Mouse (Mus musculus): Measurements from ENCODE around the gene Akt2.

Akt2 gene

DNA sequence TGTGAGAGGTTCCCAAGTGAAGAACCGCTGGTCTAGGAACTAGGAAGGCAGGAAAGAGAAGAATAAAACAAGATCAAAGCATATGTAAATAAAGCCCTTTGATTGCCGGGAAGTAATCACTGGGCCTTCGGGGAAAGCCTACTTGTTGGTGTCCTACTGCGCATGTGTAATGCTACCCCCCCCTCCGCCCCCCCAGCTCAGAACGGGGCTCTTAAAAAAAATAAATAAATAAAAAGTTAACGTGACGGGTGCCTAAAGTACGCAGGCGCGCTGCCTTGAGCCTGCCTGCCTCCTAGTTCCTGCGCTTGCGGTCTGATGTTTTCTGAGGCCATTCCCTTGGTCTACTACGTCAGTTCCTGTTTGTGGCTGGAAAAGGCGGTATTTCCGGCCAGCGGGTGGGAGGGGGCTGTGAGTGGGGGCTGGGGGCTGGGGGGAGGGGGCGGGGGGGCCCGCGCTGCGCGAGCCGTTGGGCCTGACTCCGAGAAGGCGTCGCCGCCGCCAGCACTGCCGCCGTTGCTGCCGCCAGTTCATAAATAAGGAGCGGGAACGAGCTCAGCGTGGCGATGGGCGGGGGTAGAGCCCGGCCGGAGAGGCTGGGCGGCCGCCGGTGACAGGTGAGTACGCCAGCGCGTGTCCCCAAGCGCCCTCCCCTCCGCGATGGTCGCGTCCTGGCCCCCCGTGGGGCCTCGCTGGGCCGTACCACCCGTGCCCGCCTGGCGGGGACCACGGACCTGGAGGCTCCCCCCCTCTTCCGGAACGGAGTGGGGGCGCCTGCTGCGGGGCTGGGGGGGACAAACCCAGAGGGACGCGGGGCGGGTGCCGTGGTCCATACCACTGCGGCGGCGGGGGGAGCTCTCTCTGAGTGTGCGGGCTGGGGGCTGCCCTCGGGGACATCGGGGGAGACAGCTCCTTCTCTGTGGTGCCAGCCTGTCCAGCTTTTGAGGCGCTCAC, at the start of gene Akt2:
Akt2 (plus strand) TSS at position 287 of the 951 bp plus-strand sequence.
- peak; percentile 96 for DNase-seq

- no peak for DNase-seq
Measured at GRCm38 (mm10) chr7:27541922-27542321, 49.4 kb upstream of the Akt2 start.

DNA sequence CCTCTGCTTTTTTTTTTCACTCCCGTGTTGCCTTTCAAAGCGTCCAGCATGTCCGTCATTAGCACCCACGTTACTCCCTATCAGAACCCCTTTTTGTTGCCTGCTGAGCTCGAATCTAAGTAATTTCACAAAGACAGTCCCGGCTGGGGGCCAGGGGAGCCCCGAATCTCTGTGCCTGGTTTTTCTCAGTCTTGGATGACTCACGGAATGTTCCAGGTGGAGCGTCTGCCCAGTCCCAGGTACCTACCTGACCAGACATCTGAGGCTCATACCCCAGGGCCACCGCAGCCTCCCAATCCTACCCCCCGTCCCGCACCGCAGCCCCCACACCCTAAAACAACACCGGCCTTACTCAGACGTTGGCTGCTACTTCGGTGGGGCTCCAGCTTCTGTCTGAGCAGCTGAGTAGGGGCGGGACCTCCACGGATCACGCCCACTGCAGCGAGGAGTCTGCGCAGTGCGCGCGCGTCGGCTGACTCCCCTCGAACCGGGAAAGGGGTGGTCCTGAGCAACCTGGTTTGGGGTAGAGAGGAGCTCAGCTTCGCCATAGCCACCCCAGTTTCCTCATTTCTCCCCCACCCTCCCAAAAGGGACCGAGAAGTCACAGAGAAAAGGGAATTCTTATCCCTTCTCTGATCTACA, 48.8 kb upstream of the Akt2 start:
- DNase-seq, result peak; percentile 77

- no peak for DNase-seq
Measured at GRCm38 (mm10) chr7:27543065-27543464, 48.3 kb upstream of the Akt2 start.

DNA sequence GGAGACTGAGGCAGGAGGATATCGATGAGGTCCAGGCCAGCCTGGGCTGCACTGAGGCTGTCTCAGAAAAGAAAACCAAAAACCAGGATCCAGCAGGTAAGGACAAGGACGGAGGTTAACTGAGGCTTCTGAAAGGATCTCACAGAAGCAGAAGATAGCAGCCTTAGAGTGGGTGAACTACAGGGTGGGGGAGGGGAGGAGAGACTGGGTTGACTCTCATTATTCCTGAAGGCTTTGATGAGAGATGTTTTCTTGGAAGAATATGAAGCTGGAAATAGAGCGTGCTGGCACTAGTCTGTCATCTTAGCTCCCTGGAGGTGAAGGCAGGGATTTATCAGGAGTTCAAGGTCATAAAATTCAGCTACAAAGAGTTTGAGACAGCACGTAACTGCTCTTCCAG, 47.5 kb upstream of the Akt2 start:
- no peak for DNase-seq

GRCm38 (mm10) chr7:27544675-27545370, 46.5 kb upstream of the Akt2 start:
- no peak for DNase-seq

- DNase-seq, result peak; percentile 27
Measured at GRCm38 (mm10) chr7:27549597-27549996, 41.8 kb upstream of the Akt2 start.

- DNase-seq, result no peak
Measured at GRCm38 (mm10) chr7:27552070-27552469, 39.3 kb upstream of the Akt2 start.

DNA sequence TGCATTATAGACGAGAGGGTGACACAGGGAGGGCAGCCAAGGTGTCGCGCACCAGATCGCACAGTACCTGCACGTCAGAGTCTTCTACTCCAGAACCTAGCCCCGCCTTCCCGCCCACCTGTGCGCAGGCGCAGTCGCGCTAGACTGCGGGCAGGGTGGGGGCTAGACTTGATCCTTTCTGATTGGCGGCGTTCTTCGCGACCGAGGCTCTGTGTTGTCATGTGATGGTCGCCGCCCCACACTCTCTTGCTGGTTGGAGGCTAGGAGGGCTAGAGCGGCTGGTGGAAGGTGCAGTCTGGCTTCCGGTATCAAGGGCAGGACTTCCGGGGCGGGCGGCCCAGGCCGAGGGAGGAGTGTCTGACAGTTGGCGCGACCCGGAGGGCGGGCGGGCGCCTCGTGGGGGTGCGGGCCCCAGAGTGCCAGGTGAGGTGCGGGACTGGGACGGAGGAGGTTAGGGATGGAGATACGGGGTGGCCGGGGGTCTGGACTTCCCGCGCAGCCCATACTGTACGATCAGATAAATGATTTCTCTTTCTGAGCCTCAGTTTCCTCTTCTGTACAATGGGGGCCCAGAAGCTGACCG, 38.3 kb upstream of the Akt2 start, which contains the start of the genes Pld3 and 2310022A10Rik:
Pld3 (minus strand) TSS at position 288 of the 583 bp plus-strand sequence.
2310022A10Rik (plus strand) TSS at position 303 of the 583 bp plus-strand sequence.
- peak; percentile 99 for DNase-seq

- DNase-seq, result no peak
Measured at GRCm38 (mm10) chr7:27560291-27560887, 31.0 kb upstream of the Akt2 start.

DNA sequence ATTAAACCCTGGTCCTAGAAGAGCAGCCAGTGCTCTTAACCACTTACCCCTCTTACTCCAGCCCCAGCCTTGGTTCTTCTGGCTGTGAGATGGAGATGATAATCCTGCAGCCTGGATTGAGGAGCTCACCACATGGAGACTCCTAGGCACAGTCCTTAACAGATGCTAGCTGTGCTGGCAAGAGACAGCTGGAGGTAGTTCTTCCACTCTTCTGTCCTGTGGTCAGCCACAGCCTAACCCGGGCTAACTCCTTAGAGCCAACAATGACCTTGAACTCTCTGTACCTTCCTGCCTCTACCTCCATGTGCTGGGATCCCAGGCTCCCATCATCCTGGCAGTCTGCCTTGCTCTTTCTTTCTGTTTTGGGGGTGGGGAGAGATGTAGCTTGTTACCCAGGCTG, 30.4 kb upstream of the Akt2 start:
- DNase-seq, result no peak

GRCm38 (mm10) chr7:27569580-27570224, 21.6 kb upstream of the Akt2 start:
- no peak for DNase-seq

GRCm38 (mm10) chr7:27572133-27572532, 19.2 kb upstream of the Akt2 start:
- no peak for DNase-seq

- no peak for DNase-seq
Measured at GRCm38 (mm10) chr7:27574124-27574880, 17.1 kb upstream of the Akt2 start.

DNA sequence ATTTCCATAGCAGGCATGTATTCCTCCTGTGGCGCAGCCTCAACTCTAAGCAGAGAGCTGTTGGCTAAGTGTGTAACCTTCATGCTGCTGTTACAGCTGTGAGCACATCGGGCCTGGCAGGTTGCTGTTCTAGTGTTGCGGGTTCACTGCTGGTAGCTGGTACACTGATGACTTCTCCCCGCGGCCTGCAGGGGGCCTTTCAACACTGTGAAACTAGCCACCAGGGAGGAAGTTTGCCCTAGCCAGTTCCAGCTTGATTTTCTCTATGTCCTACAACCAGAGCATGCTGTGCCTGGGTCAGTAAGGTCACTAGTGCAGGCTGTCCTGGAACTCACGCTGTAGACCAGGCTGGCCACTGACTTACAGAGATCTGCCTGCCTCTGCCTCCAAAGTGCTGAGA, 14.4 kb upstream of the Akt2 start:
- peak; percentile 58 for DNase-seq

- DNase-seq, result no peak
Measured at GRCm38 (mm10) chr7:27577589-27577988, 13.8 kb upstream of the Akt2 start.

DNA sequence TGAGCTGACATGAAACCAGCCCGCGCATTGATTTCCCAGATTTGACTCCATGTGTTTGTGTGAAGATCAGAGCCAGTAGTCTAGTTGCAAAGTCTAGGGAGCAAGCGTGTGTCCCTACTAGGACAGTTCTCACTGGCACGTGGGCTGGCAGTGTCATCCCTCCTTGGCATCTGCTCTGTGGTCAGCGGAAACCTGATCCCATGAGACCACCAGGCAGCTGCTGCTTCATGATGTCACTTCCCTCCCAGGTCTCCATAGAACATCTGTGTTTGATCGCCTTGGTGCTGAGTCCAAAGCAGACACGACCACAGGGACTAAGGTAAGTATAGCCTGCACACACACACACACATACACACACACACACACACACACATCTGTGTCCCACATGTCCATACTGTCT, 12.9 kb upstream of the Akt2 start:
- no peak for DNase-seq

GRCm38 (mm10) chr7:27580380-27581174, 10.8 kb upstream of the Akt2 start:
- no peak for DNase-seq

- no peak for DNase-seq
Measured at GRCm38 (mm10) chr7:27586861-27587260, 4.5 kb upstream of the Akt2 start.

DNA sequence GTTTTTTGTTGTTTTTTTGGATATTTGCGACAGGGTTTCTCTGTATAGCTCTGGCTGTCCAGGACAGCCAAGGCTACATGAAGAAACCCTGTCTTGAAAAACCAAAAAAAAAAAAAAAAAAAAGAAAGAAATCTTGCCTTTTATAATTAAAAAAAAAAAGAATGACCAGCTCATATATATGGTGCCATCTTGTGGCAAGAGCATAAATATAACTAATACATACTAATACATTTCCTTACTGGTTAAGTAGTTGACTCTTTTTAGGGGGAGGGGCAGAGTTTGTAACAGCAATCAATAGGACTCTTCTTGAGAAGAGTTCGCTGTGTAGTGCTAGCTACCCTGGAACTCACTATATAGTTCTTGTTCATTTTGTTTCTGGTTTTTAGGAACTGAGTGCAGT, 3.6 kb upstream of the Akt2 start:
- no peak for DNase-seq

All from kidney, adult 9 months (tissue).